21 mouse cellular contexts compared by ENCODE assay signal in the genomic region with DNA sequence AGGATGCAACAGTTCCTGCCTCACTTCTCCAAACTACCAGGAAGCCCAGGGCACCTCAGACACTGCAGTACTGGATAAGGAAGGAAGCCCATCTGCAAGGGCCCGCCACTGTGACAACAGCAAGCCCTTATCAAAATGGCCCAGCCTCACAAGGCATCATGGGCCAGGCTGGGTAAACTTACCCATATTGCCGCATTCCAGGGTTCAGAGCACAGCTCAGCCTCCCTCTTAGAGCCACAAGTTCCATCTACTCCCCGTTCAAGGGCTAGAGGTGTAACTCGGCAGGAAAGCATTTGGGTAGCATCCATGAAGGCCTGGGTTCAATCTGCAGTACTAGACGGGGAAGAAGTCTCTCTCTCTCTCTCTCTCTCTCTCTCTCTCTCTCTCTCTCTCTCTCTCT. TPM values are rescaled to one million over a fixed set of nuclear protein-coding genes. Genes with fewer than 3 reads are reported as not detected.
A peak's percentile ranks its signal among the peaks of the same experiment; 100 is the strongest.
DNase-seq lines count a peak whose midpoint lies in the region; ATAC-seq lines count a peak whose summit lies in the region.
"Had no signal": no experiment of that assay in that cellular context is flagged by ENCODE, and none has a peak within 500 bp of the region (broad histone marks: within the 10 kb centered on the region; RNA-seq: fewer than 3 reads in every experiment).

No protein-coding gene starts in this region.

- no peaks in the 10 kb centered on the region for H3K27me3 ChIP-seq in kidney, embryonic 15.5 days
- H3K27me3 ChIP-seq in stomach, embryonic 15.5 days (replicated peaks) = no peaks in the 10 kb centered on the region
- H3K27me3 ChIP-seq: embryonic facial prominence, embryonic 15.5 days; forebrain, embryonic 13.5 days; hindbrain, embryonic 13.5 days; midbrain, embryonic 13.5 days had no signal

- peak; percentile 85 for ATAC-seq in kidney, embryonic 15.5 days (replicated peaks; ENCODE audit: low FRiP score)
- ATAC-seq in stomach, embryonic 15.5 days (ENCODE audit: insufficient read depth, low FRiP score, low read depth) = peak; percentile 95
- ATAC-seq in megakaryocyte, adult 5-6 weeks (ENCODE audit: poor library complexity, severe bottlenecking) = no peak
- ATAC-seq: forebrain, embryonic 13.5 days; midbrain, embryonic 13.5 days had no signal

- no peak for DNase-seq in kidney, adult 8-10 months
- DNase-seq in c-Kit-positive CD71-negative TER-119-negative erythroid progenitor cells, embryonic 14.5 days (ENCODE audit: low read depth) = peak; percentile 13
- peak; percentile 92 for DNase-seq in liver
- no peak for DNase-seq in adrenal gland, postnatal 4 days (ENCODE audit: low spot score in 2 of 2)
- DNase-seq: cerebellum, adult 2 months; kidney, postnatal 14 days; left cerebral cortex, postnatal 4 days; lung, adult 18-20 months; right cerebral cortex, postnatal 25 days had no signal

- 76% methylated on average over 5 of the region's 5 CpGs for WGBS in kidney, embryonic 15.5 days
- 66% methylated on average over 5 of the region's 5 CpGs for WGBS in stomach, embryonic 15.5 days

- H3K9me3 ChIP-seq in kidney, embryonic 15.5 days (replicated peaks) = no peaks in the 10 kb centered on the region
- no peaks in the 10 kb centered on the region for H3K9me3 ChIP-seq in stomach, embryonic 15.5 days
- H3K9me3 ChIP-seq: embryonic facial prominence, embryonic 15.5 days; forebrain, embryonic 13.5 days; midbrain, embryonic 13.5 days had no signal

- no peak overlapping the region for H3K27ac ChIP-seq in kidney, embryonic 15.5 days
- no peak overlapping the region for H3K27ac ChIP-seq in stomach, embryonic 15.5 days
- H3K27ac ChIP-seq: embryonic facial prominence, embryonic 15.5 days; forebrain, embryonic 13.5 days; hindbrain, embryonic 13.5 days; midbrain, embryonic 13.5 days had no signal

- H3K9ac ChIP-seq in kidney, embryonic 15.5 days = no peak overlapping the region
- H3K9ac ChIP-seq in stomach, embryonic 15.5 days = no peak overlapping the region
- H3K9ac ChIP-seq: embryonic facial prominence, embryonic 15.5 days; forebrain, embryonic 13.5 days; hindbrain, embryonic 13.5 days; midbrain, embryonic 13.5 days had no signal

- H3K4me3 ChIP-seq in kidney, embryonic 15.5 days (replicated peaks) = no peak overlapping the region
- no peak overlapping the region for H3K4me3 ChIP-seq in stomach, embryonic 15.5 days (replicated peaks)
- H3K4me3 ChIP-seq: embryonic facial prominence, embryonic 15.5 days; forebrain, embryonic 13.5 days; hindbrain, embryonic 13.5 days; midbrain, embryonic 13.5 days had no signal

- 0 out of 2 replicates have a peak, but pooled peaks cover 2% of the 10 kb centered on the region for H3K4me1 ChIP-seq in kidney, embryonic 15.5 days
- H3K4me1 ChIP-seq in stomach, embryonic 15.5 days = no peaks in the 10 kb centered on the region
- H3K4me1 ChIP-seq: embryonic facial prominence, embryonic 15.5 days had no signal

- H3K4me2 ChIP-seq in kidney, embryonic 15.5 days = no peak overlapping the region
- no peak overlapping the region for H3K4me2 ChIP-seq in stomach, embryonic 15.5 days
- H3K4me2 ChIP-seq: embryonic facial prominence, embryonic 15.5 days; forebrain, embryonic 13.5 days; hindbrain, embryonic 13.5 days; midbrain, embryonic 13.5 days had no signal

- H3K36me3 ChIP-seq in kidney, embryonic 15.5 days = no peaks in the 10 kb centered on the region
- H3K36me3 ChIP-seq in stomach, embryonic 15.5 days = no peaks in the 10 kb centered on the region
- H3K36me3 ChIP-seq: embryonic facial prominence, embryonic 15.5 days; G1E; hindbrain, embryonic 13.5 days; midbrain, embryonic 13.5 days had no signal

RNA-seq across cellular contexts. Expression of a gene that starts 11.8 kb away (rescaled TPM):
- polyA plus RNA-seq in kidney, embryonic 15.5 days (2015; fragmentation: Nextera tagmentation; extraction: Ambion mirVana) = not detected in 2 replicates
- polyA plus RNA-seq in stomach, embryonic 15.5 days (2015; fragmentation: Nextera tagmentation; extraction: Ambion mirVana) = not detected in 2 replicates
- not detected in 2 replicates for total RNA-seq in megakaryocyte, adult 5-6 weeks (2015)
- total RNA-seq in megakaryocyte, adult 5-6 weeks (2017) = not detected in 2 replicates
- not detected for total RNA-seq in adrenal gland, postnatal 4 days (2021)
- total RNA-seq: adrenal gland, adult 18-20 months had no signal
- polyA plus RNA-seq: embryonic facial prominence, embryonic 15.5 days; G1E; gonadal fat pad, adult 2 months; heart, postnatal 0 days; intestine, embryonic 14.5 days had no signal

Comparison
In these comparisons a context has a peak if more than half of its experiments do, and no peak if none do; other contexts are left out.
1. DNase-seq: peak in c-Kit-positive CD71-negative TER-119-negative erythroid progenitor cells, embryonic 14.5 days (single experiment) and liver (single experiment); none in kidney, adult 8-10 months (0 of 2) and adrenal gland, postnatal 4 days (0 of 2).